Mouse (Mus musculus): Measurements from ENCODE around the gene Spink8. TPM values are rescaled to one million over a fixed set of nuclear protein-coding genes. Genes with fewer than 3 reads are reported as not detected.

Spink8 gene
- polyA plus RNA-seq, 1 experiment, result not detected

- WGBS, result 80% methylated on average over 2 of the region's 2 CpGs
- DNase-seq (ENCODE audit: low read depth in 1 of 2, low spot score in 2 of 2), result no peak
- no peaks in the 10 kb centered on the region for H3K27me3 ChIP-seq (ENCODE audit: control insufficient read depth, insufficient read depth, low read length)
- no peak overlapping the region for H3K27ac ChIP-seq (ENCODE audit: insufficient read depth, low read length)
- H3K4me3 ChIP-seq (ENCODE audit: extremely low read depth, insufficient read depth, insufficient read length), result no peak overlapping the region
- H3K36me3 ChIP-seq (ENCODE audit: control insufficient read depth, insufficient read depth, low read length), result no peaks in the 10 kb centered on the region
- TF ChIP-seq CTCF (IDR thresholded peaks at IDR 0.05; ENCODE audit: extremely low read depth, insufficient read depth, insufficient read length, insufficient replicate concordance) (no peak), POLR2A (IDR thresholded peaks at IDR 0.05; ENCODE audit: low read depth, low read length) (no peak)
- H3K4me1 ChIP-seq (ENCODE audit: control insufficient read depth, insufficient read depth, insufficient read length), result no peaks in the 10 kb centered on the region
These were observed 5.3 kb upstream of the Spink8 start for GRCm38 (mm10) chr9:109806695-109807293.

DNA sequence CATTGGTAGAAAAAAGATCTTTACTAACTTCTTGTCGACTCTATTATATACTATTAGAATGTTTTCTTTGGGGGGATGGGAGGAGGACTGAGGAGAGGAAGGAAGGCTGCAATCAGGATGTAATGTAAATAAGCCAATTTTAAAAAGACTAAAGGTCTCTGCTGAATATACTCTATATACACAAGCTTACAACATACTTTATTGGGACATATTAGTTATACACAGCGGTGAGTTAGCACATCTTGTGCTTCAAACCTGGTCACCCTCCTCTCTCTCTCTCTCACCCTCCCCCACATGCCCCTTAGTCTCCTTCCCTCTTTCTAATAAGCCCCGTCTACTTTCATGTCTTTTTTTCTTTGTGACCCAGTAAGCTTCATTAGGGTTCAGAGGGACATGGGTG lies 4.2 kb upstream of the Spink8 start:
- 33% methylated on average over 3 of the region's 3 CpGs for WGBS
- TF ChIP-seq CTCF (IDR thresholded peaks at IDR 0.05; ENCODE audit: extremely low read depth, insufficient read depth, insufficient read length, insufficient replicate concordance) (no peak), POLR2A (IDR thresholded peaks at IDR 0.05; ENCODE audit: low read depth, low read length) (no peak)
- no peak overlapping the region for H3K4me3 ChIP-seq (ENCODE audit: extremely low read depth, insufficient read depth, insufficient read length)
- DNase-seq (ENCODE audit: low read depth in 1 of 2, low spot score in 2 of 2), result no peak
- H3K27me3 ChIP-seq (ENCODE audit: control insufficient read depth, insufficient read depth, low read length), result no peaks in the 10 kb centered on the region
- H3K4me1 ChIP-seq (ENCODE audit: control insufficient read depth, insufficient read depth, insufficient read length), result no peaks in the 10 kb centered on the region
- no peaks in the 10 kb centered on the region for H3K36me3 ChIP-seq (ENCODE audit: control insufficient read depth, insufficient read depth, low read length)
- H3K27ac ChIP-seq (ENCODE audit: insufficient read depth, low read length), result no peak overlapping the region

DNA sequence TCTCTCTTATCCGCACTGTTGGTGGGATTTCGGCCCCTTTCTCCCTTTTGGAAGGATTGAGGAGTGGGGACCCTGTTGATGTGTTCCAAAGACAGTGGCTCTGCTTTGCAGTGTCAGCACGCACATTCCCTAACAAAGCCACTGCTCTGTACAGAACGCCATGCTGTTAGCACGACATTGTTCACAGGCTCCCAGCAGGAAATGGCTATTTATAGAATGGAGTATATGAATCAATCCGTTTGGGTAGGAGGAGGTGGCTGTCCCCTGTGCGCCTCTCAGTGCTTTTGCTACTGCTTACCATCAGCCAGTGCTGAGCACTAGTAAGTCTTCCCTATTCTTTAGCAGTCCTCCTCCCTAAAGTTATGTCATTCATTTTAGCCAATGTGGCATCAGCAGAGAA lies 1.3 kb downstream of the Spink8 start:
- H3K4me1 ChIP-seq (ENCODE audit: control insufficient read depth, insufficient read depth, insufficient read length), result no peaks in the 10 kb centered on the region
- no peaks in the 10 kb centered on the region for H3K27me3 ChIP-seq (ENCODE audit: control insufficient read depth, insufficient read depth, low read length)
- H3K36me3 ChIP-seq (ENCODE audit: control insufficient read depth, insufficient read depth, low read length), result no peaks in the 10 kb centered on the region
- H3K4me3 ChIP-seq (ENCODE audit: extremely low read depth, insufficient read depth, insufficient read length), result no peak overlapping the region
- H3K27ac ChIP-seq (ENCODE audit: insufficient read depth, low read length), result no peak overlapping the region
- WGBS, result 36% methylated on average over 7 of the region's 7 CpGs
- DNase-seq (ENCODE audit: low read depth in 1 of 2, low spot score in 2 of 2), result no peak
- TF ChIP-seq CTCF (IDR thresholded peaks at IDR 0.05; ENCODE audit: extremely low read depth, insufficient read depth, insufficient read length, insufficient replicate concordance) (no peak), POLR2A (IDR thresholded peaks at IDR 0.05; ENCODE audit: low read depth, low read length) (no peak)

DNA sequence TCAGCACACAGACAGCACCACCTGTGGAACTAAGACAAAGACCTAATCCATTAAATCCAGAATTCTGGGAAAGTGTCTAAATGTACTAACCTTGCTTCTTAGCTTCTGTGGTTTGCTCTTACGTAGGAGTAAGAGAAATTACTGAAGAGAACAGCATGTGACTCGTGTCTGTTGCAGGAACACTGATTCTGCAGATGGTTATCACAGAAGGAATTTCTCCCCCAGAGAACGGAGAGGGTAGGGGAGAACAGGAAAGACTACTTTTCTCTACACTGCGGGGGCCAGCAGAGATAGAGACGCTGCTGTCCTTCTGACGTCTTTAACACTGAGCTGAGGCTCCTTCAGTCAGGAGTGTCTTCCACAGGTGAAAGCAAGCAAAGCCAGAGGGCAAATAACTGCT lies 4.3 kb downstream of the Spink8 start:
- WGBS, result 37% methylated on average over 6 of the region's 6 CpGs
- H3K4me1 ChIP-seq (ENCODE audit: control insufficient read depth, insufficient read depth, insufficient read length), result no peaks in the 10 kb centered on the region
- TF ChIP-seq CTCF (IDR thresholded peaks at IDR 0.05; ENCODE audit: extremely low read depth, insufficient read depth, insufficient read length, insufficient replicate concordance) (no peak), POLR2A (IDR thresholded peaks at IDR 0.05; ENCODE audit: low read depth, low read length) (no peak)

GRCm38 (mm10) chr9:109825739-109826138 lies 13.7 kb downstream of the Spink8 start:
- no peak overlapping the region for H3K4me3 ChIP-seq (ENCODE audit: extremely low read depth, insufficient read depth, insufficient read length)
- no peak for DNase-seq (ENCODE audit: low read depth in 1 of 2, low spot score in 2 of 2)
- no peaks in the 10 kb centered on the region for H3K27me3 ChIP-seq (ENCODE audit: control insufficient read depth, insufficient read depth, low read length)
- no peaks in the 10 kb centered on the region for H3K4me1 ChIP-seq (ENCODE audit: control insufficient read depth, insufficient read depth, insufficient read length)
- TF ChIP-seq CTCF (IDR thresholded peaks at IDR 0.05; ENCODE audit: extremely low read depth, insufficient read depth, insufficient read length, insufficient replicate concordance) (no peak), POLR2A (IDR thresholded peaks at IDR 0.05; ENCODE audit: low read depth, low read length) (no peak)
- no peaks in the 10 kb centered on the region for H3K36me3 ChIP-seq (ENCODE audit: control insufficient read depth, insufficient read depth, low read length)
- no peak overlapping the region for H3K27ac ChIP-seq (ENCODE audit: insufficient read depth, low read length)
- 34% methylated on average over 4 of the region's 4 CpGs for WGBS

More for the DNA sequence above, 4.3 kb downstream of the Spink8 start:
- Histone ChIP-seq H3K36me3 (ENCODE audit: control insufficient read depth, insufficient read depth, low read length) (no peaks in the 10 kb centered on the region), H3K27ac (ENCODE audit: insufficient read depth, low read length) (no peak overlapping the region), H3K4me3 (ENCODE audit: extremely low read depth, insufficient read depth, insufficient read length) (no peak overlapping the region), H3K27me3 (ENCODE audit: control insufficient read depth, insufficient read depth, low read length) (no peaks in the 10 kb centered on the region)
- no peak for DNase-seq (ENCODE audit: low read depth in 1 of 2, low spot score in 2 of 2)

GRCm38 (mm10) chr9:109826181-109826580 lies 14.1 kb downstream of the Spink8 start:
- TF ChIP-seq CTCF (IDR thresholded peaks at IDR 0.05; ENCODE audit: extremely low read depth, insufficient read depth, insufficient read length, insufficient replicate concordance) (no peak), POLR2A (IDR thresholded peaks at IDR 0.05; ENCODE audit: low read depth, low read length) (no peak)
- Histone ChIP-seq H3K36me3 (ENCODE audit: control insufficient read depth, insufficient read depth, low read length) (no peaks in the 10 kb centered on the region), H3K4me3 (ENCODE audit: extremely low read depth, insufficient read depth, insufficient read length) (no peak overlapping the region), H3K27ac (ENCODE audit: insufficient read depth, low read length) (no peak overlapping the region), H3K4me1 (ENCODE audit: control insufficient read depth, insufficient read depth, insufficient read length) (no peaks in the 10 kb centered on the region), H3K27me3 (ENCODE audit: control insufficient read depth, insufficient read depth, low read length) (no peaks in the 10 kb centered on the region)
- DNase-seq (ENCODE audit: low read depth in 1 of 2, low spot score in 2 of 2), result no peak
- 51% methylated on average over 5 of the region's 5 CpGs for WGBS

GRCm38 (mm10) chr9:109832391-109833087 lies 20.5 kb downstream of the Spink8 start, which contains the start of gene Nme6:
TSS of gene Nme6 (plus strand) at chr9:109832749.
- WGBS, result under 1% methylated on average over 32 of the region's 32 CpGs
- DNase-seq (ENCODE audit: low read depth in 1 of 2, low spot score in 2 of 2), result peak; percentile 79 to 81
- Histone ChIP-seq H3K27ac (ENCODE audit: insufficient read depth, low read length) (peak within 1 kb of the TSS; percentile 75), H3K4me3 (ENCODE audit: extremely low read depth, insufficient read depth, insufficient read length) (peak within 1 kb of the TSS; percentile 81), H3K27me3 (ENCODE audit: control insufficient read depth, insufficient read depth, low read length) (no peaks in the 10 kb centered on the region), H3K4me1 (ENCODE audit: control insufficient read depth, insufficient read depth, insufficient read length) (peaks cover 7% of the 10 kb centered on the region), H3K36me3 (ENCODE audit: control insufficient read depth, insufficient read depth, low read length) (no peaks in the 10 kb centered on the region)
- peak; percentile 33; the same call in 1 of the 2 replicates for TF ChIP-seq CTCF (IDR thresholded peaks at IDR 0.05; ENCODE audit: extremely low read depth, insufficient read depth, insufficient read length, insufficient replicate concordance)
- TF ChIP-seq POLR2A (IDR thresholded peaks at IDR 0.05; ENCODE audit: low read depth, low read length), result no peak; the same call in 1 of the 2 replicates
